8 mouse cellular contexts compared by ENCODE assay signal in genomic region chrX:136067201-136067991, GRCm38 (mm10). TPM values are rescaled to one million over a fixed set of nuclear protein-coding genes. Genes with fewer than 3 reads are reported as not detected.
DNase-seq lines count a peak whose midpoint lies in the region; ATAC-seq lines count a peak whose summit lies in the region.
"Not testable (repeated sequence)": the region's sequence is repeated elsewhere in the genome, so short reads cannot be mapped to it uniquely, and the experiment has no call there.

No protein-coding gene starts in this region.

- WGBS in intestine, embryonic 14.5 days: 29% methylated on average over 12 of the region's 48 CpGs
- 15% methylated on average over 12 of the region's 48 CpGs for WGBS in lung, embryonic 15.5 days

- peak; percentile 73 for ATAC-seq in intestine, embryonic 14.5 days (replicated peaks; ENCODE audit: low FRiP score, low TSS enrichment, low read depth)
- peak; percentile 77 for ATAC-seq in lung, embryonic 15.5 days (ENCODE audit: borderline replicate concordance, extremely low read depth, low FRiP score, low TSS enrichment)

- peak overlapping the region; percentile 30 for H3K4me3 ChIP-seq in intestine, embryonic 14.5 days (ENCODE audit: low read depth, low read length)
- peak overlapping the region; percentile 32 for H3K4me3 ChIP-seq in lung, embryonic 15.5 days

- H3K27ac ChIP-seq in intestine, embryonic 14.5 days (ENCODE audit: low read depth); lung, embryonic 15.5 days: not testable (repeated sequence)

- not testable (repeated sequence) for H3K27me3 ChIP-seq in intestine, embryonic 14.5 days (replicated peaks; ENCODE audit: control insufficient read depth, insufficient read depth, low read length); lung, embryonic 15.5 days

- not testable (repeated sequence) for H3K9me3 ChIP-seq in intestine, embryonic 14.5 days (ENCODE audit: control insufficient read depth, low read length); lung, embryonic 15.5 days

- H3K4me2 ChIP-seq in intestine, embryonic 14.5 days (ENCODE audit: low read length): peak overlapping the region; percentile 38
- peak overlapping the region; percentile 47 for H3K4me2 ChIP-seq in lung, embryonic 15.5 days

- DNase-seq in adrenal gland, postnatal 10 days: peak; percentile 13
- DNase-seq in embryo, embryonic 10 days (ENCODE audit: low spot score): peak; percentile 26
- DNase-seq in forelimb bud, embryonic 11.5 days (ENCODE audit: low read depth, low spot score): peak; percentile 57
- peak; percentile 61 for DNase-seq in intestine, embryonic 14.5 days (ENCODE audit: low spot score)
- DNase-seq in left cerebral cortex, postnatal 10 days (ENCODE audit: extremely low spot score in 1 of 2, low spot score in 2 of 2): peak; percentile 6 to 23
- DNase-seq in retina, embryonic 14.5 days (ENCODE audit: low spot score): peak; percentile 69
- peak; percentile 37 for DNase-seq in yolk sac, embryonic 10.5 days (ENCODE audit: low spot score)

- not testable (repeated sequence) for H3K4me1 ChIP-seq in intestine, embryonic 14.5 days (replicated peaks; ENCODE audit: control insufficient read depth, insufficient read depth, low read length); lung, embryonic 15.5 days

- intact Hi-C loops in left cerebral cortex, postnatal 10 days (cut with DNase I): loop anchor here (5.0 kb wide), 1 partner anchor 40 kb away; no protein-coding TSS in a partner anchor

- not testable (repeated sequence) for H3K36me3 ChIP-seq in intestine, embryonic 14.5 days (ENCODE audit: control insufficient read depth, insufficient read depth, low read length); lung, embryonic 15.5 days

- not testable (repeated sequence) for H3K9ac ChIP-seq in intestine, embryonic 14.5 days (ENCODE audit: low read length); lung, embryonic 15.5 days

RNA-seq across cellular contexts. Expression of gene Bex2, which starts 0.6 kb away (rescaled TPM):
- total RNA-seq in adrenal gland, postnatal 10 days (2021): 10 to 100 TPM; 34.5 to 38.8 TPM
- 132 and 146 TPM in 2 replicates for polyA plus RNA-seq in intestine, embryonic 14.5 days (2014; fragmentation: Nextera tagmentation; extraction: Ambion mirVana)
- 100 to 1,000 TPM; 440 to 449 TPM for total RNA-seq in left cerebral cortex, postnatal 10 days (2021)
- polyA plus RNA-seq in lung, embryonic 15.5 days (2015; fragmentation: Nextera tagmentation; extraction: Ambion mirVana): 53.0 and 60.7 TPM in 2 replicates

RNA-seq across cellular contexts. Expression of gene Nxf3, which starts 17.7 kb away (rescaled TPM):
- total RNA-seq in adrenal gland, postnatal 10 days (2021): not detected
- 0.09 and 0.15 TPM in 2 replicates for polyA plus RNA-seq in intestine, embryonic 14.5 days (2014; fragmentation: Nextera tagmentation; extraction: Ambion mirVana)
- under 1 TPM; 0.15 to 0.22 TPM for total RNA-seq in left cerebral cortex, postnatal 10 days (2021)
- 0.05 and 0.14 TPM in 2 replicates for polyA plus RNA-seq in lung, embryonic 15.5 days (2015; fragmentation: Nextera tagmentation; extraction: Ambion mirVana)

RNA-seq across cellular contexts. Expression of gene Arxes1, which starts 34.2 kb away (rescaled TPM):
- total RNA-seq in adrenal gland, postnatal 10 days (2021): 10 to 100 TPM; 25.0 to 30.2 TPM
- 35.9 and 40.5 TPM in 2 replicates for polyA plus RNA-seq in intestine, embryonic 14.5 days (2014; fragmentation: Nextera tagmentation; extraction: Ambion mirVana)
- 100 to 1,000 TPM in 1 of 2 experiments, 10 to 100 TPM in 1; 85.8 to 109 TPM for total RNA-seq in left cerebral cortex, postnatal 10 days (2021)
- 22.0 and 22.8 TPM in 2 replicates for polyA plus RNA-seq in lung, embryonic 15.5 days (2015; fragmentation: Nextera tagmentation; extraction: Ambion mirVana)

Comparison
In these comparisons a context has a peak if more than half of its experiments do, and no peak if none do; other contexts are left out.
1. DNase-seq: peak in every context shown above with its lines; median percentile 69 in retina, embryonic 14.5 days; 61 in intestine, embryonic 14.5 days; 57 in forelimb bud, embryonic 11.5 days; 37 in yolk sac, embryonic 10.5 days; 26 in embryo, embryonic 10 days; 14 in left cerebral cortex, postnatal 10 days; 13 in adrenal gland, postnatal 10 days.
2. RNA of gene Bex2, which starts 0.6 kb away (total RNA-seq): 440 to 449 TPM in left cerebral cortex, postnatal 10 days; 34.5 to 38.8 TPM in adrenal gland, postnatal 10 days; every median in the first group is over 10 times any median in the second.